ENCODE assay signal across 8 mouse cellular contexts in genomic region chr1:162740401-162740835, GRCm38 (mm10). TPM values are rescaled to one million over a fixed set of nuclear protein-coding genes. Genes with fewer than 3 reads are reported as not detected.
DNase-seq lines count a peak whose midpoint lies in the region; ATAC-seq and TF ChIP-seq lines count a peak whose summit lies in the region.

Gene Prrc2c (minus strand): TSS chr1:162740556.

- peak within 1 kb of the TSS; percentile 98 for H3K4me3 ChIP-seq in embryonic facial prominence, embryonic 13.5 days
- H3K4me3 ChIP-seq in kidney, adult 2 months (ENCODE audit: insufficient read depth, low read depth, low read length): peak within 1 kb of the TSS; percentile 98
- H3K4me3 ChIP-seq in limb, embryonic 12.5 days (replicated peaks): peak within 1 kb of the TSS; percentile 99
- peak within 1 kb of the TSS; percentile 93 for H3K4me3 ChIP-seq in midbrain, embryonic 15.5 days
- H3K4me3 ChIP-seq in spleen, adult 2 months (ENCODE audit: extremely low read depth, insufficient read depth, insufficient read length): peak within 1 kb of the TSS; percentile 99

- peak; percentile 64 for TF ChIP-seq CTCF in kidney, adult 2 months (conservative IDR thresholded peaks at IDR 0.05; ENCODE audit: insufficient read depth, insufficient read length, low read depth, low read length)
- peak; percentile 37; the same call in 1 of the 2 replicates for TF ChIP-seq CTCF in spleen, adult 2 months (IDR thresholded peaks at IDR 0.05; ENCODE audit: extremely low read depth, insufficient read depth, insufficient read length, insufficient replicate concordance)

- peak within 1 kb of the TSS; percentile 100 for H3K9ac ChIP-seq in embryonic facial prominence, embryonic 13.5 days
- peak within 1 kb of the TSS; percentile 99 for H3K9ac ChIP-seq in limb, embryonic 12.5 days (replicated peaks)
- H3K9ac ChIP-seq in midbrain, embryonic 15.5 days: peak within 1 kb of the TSS; percentile 92

- peak; percentile 95 for ATAC-seq in embryonic facial prominence, embryonic 13.5 days (ENCODE audit: insufficient number of reproducible peaks, insufficient read depth, low FRiP score, low TSS enrichment, low read depth)
- peak; percentile 91 for ATAC-seq in limb, embryonic 12.5 days (ENCODE audit: insufficient number of reproducible peaks, insufficient read depth, low FRiP score, low TSS enrichment, low read depth)
- peak; percentile 97 for ATAC-seq in midbrain, embryonic 15.5 days (replicated peaks)

- no peaks in the 10 kb centered on the region for H3K36me3 ChIP-seq in embryonic facial prominence, embryonic 13.5 days
- no peaks in the 10 kb centered on the region for H3K36me3 ChIP-seq in kidney, adult 2 months (ENCODE audit: control insufficient read depth, insufficient read depth, low read length)
- 0 out of 2 replicates have a peak, but pooled peaks cover 4% of the 10 kb centered on the region for H3K36me3 ChIP-seq in limb, embryonic 12.5 days
- H3K36me3 ChIP-seq in midbrain, embryonic 15.5 days (replicated peaks): no peaks in the 10 kb centered on the region
- H3K36me3 ChIP-seq in spleen, adult 2 months (ENCODE audit: control insufficient read depth, insufficient read depth, low read length): no peaks in the 10 kb centered on the region

- peak within 1 kb of the TSS; percentile 78 for H3K4me2 ChIP-seq in embryonic facial prominence, embryonic 13.5 days
- H3K4me2 ChIP-seq in limb, embryonic 12.5 days: peak within 1 kb of the TSS; percentile 85
- peak within 1 kb of the TSS; percentile 79 for H3K4me2 ChIP-seq in midbrain, embryonic 15.5 days

- H3K9me3 ChIP-seq in embryonic facial prominence, embryonic 13.5 days: no peaks in the 10 kb centered on the region
- H3K9me3 ChIP-seq in limb, embryonic 12.5 days: no peaks in the 10 kb centered on the region
- no peaks in the 10 kb centered on the region for H3K9me3 ChIP-seq in midbrain, embryonic 15.5 days

- under 1% methylated on average over 36 of the region's 36 CpGs for WGBS in embryonic facial prominence, embryonic 13.5 days
- under 1% methylated on average over 36 of the region's 36 CpGs for WGBS in kidney, adult 2 months
- under 1% methylated on average over 36 of the region's 36 CpGs for WGBS in limb, embryonic 12.5 days
- under 1% methylated on average over 36 of the region's 36 CpGs for WGBS in midbrain, embryonic 15.5 days
- under 1% methylated on average over 36 of the region's 36 CpGs for WGBS in spleen, adult 2 months

- peak; percentile 98 for DNase-seq in 3134 (ENCODE audit: extremely low read depth, insufficient read length, low spot score)
- DNase-seq in adrenal gland, postnatal 36 days: peak; percentile 99
- peak; percentile 99 to 100 for DNase-seq in heart, adult 18-20 months
- DNase-seq in kidney, adult 2 months: peak; percentile 99
- DNase-seq in spleen, adult 2 months (ENCODE audit: low read depth in 1 of 2, low spot score in 2 of 2): peak; percentile 97

- H3K4me1 ChIP-seq in embryonic facial prominence, embryonic 13.5 days: peaks cover 20% of the 10 kb centered on the region
- peaks cover 19% of the 10 kb centered on the region for H3K4me1 ChIP-seq in kidney, adult 2 months (ENCODE audit: control insufficient read depth, insufficient read depth, low read length)
- H3K4me1 ChIP-seq in limb, embryonic 12.5 days (replicated peaks): peaks cover 16% of the 10 kb centered on the region
- peaks cover 34% of the 10 kb centered on the region for H3K4me1 ChIP-seq in midbrain, embryonic 15.5 days
- peaks cover 7% of the 10 kb centered on the region; the same call in 1 of the 2 replicates for H3K4me1 ChIP-seq in spleen, adult 2 months (ENCODE audit: control insufficient read depth, insufficient read depth, insufficient read length)

- H3K27ac ChIP-seq in embryonic facial prominence, embryonic 13.5 days: peak within 1 kb of the TSS; percentile 100
- H3K27ac ChIP-seq in kidney, adult 2 months (ENCODE audit: insufficient read depth, low read depth, low read length): peak within 1 kb of the TSS; percentile 89
- peak within 1 kb of the TSS; percentile 100 for H3K27ac ChIP-seq in limb, embryonic 12.5 days
- H3K27ac ChIP-seq in midbrain, embryonic 15.5 days: peak within 1 kb of the TSS; percentile 98
- peak within 1 kb of the TSS; percentile 99 for H3K27ac ChIP-seq in spleen, adult 2 months (ENCODE audit: insufficient read depth, low read length)

- peak; percentile 77 for TF ChIP-seq POLR2A in kidney, adult 2 months (IDR thresholded peaks at IDR 0.05; ENCODE audit: low read depth, low read length)
- no peak; the same call in 1 of the 2 replicates for TF ChIP-seq POLR2A in spleen, adult 2 months (IDR thresholded peaks at IDR 0.05; ENCODE audit: low read depth, low read length)

- no peaks in the 10 kb centered on the region for H3K27me3 ChIP-seq in embryonic facial prominence, embryonic 13.5 days
- no peaks in the 10 kb centered on the region for H3K27me3 ChIP-seq in kidney, adult 2 months (replicated peaks; ENCODE audit: control insufficient read depth, insufficient read depth, low read length)
- no peaks in the 10 kb centered on the region for H3K27me3 ChIP-seq in limb, embryonic 12.5 days
- no peaks in the 10 kb centered on the region for H3K27me3 ChIP-seq in midbrain, embryonic 15.5 days (replicated peaks)
- no peaks in the 10 kb centered on the region for H3K27me3 ChIP-seq in spleen, adult 2 months (ENCODE audit: control insufficient read depth, insufficient read depth, low read length)

RNA-seq across cellular contexts. Expression of gene Prrc2c, which starts in this region (rescaled TPM):
- 100 to 1,000 TPM; 148 to 161 TPM for total RNA-seq in adrenal gland, postnatal 36 days (2021)
- 205 and 229 TPM in 2 replicates for polyA plus RNA-seq in embryonic facial prominence, embryonic 13.5 days (2015; fragmentation: Nextera tagmentation; extraction: Ambion mirVana)
- 10 to 100 TPM; 60.7 to 78.1 TPM for total RNA-seq in heart, adult 18-20 months (2021)
- polyA plus RNA-seq in kidney, adult 2 months (2012; rRNA removed): 23.5 and 26.7 TPM in 2 replicates
- polyA plus RNA-seq in limb, embryonic 12.5 days (2016; fragmentation: Nextera tagmentation; extraction: Ambion mirVana): 164 and 171 TPM in 2 replicates
- 142 and 158 TPM in 2 replicates for polyA plus RNA-seq in midbrain, embryonic 15.5 days (2015; fragmentation: Nextera tagmentation; extraction: Ambion mirVana)
- 43.9 and 46.8 TPM in 2 replicates for polyA plus RNA-seq in spleen, adult 2 months (2012; rRNA removed)

Comparison
In these comparisons a context has a peak if more than half of its experiments do, and no peak if none do; other contexts are left out.
1. Peak in every context shown above with its lines: DNase-seq, ATAC-seq, H3K4me3 ChIP-seq and H3K27ac ChIP-seq.